Mouse (Mus musculus) spleen, adult 2 months (tissue): Measurements from ENCODE around the gene Adgra3. TPM values are rescaled to one million over a fixed set of nuclear protein-coding genes. Genes with fewer than 3 reads are reported as not detected.

ENCODE experiments used
- DNase-seq, 2 experiments: peaks; one replicate each; pipeline versions ENCODE4 v3.0.0 to v3.0.0-alpha.2; 2012 to 2021; ENCODE audit warnings: low spot score in 2 of 2, low read depth in 1 of 2
- H3K27ac ChIP-seq: fragments of 200-500 bp; 2 replicates; pipeline ENCODE4 v1.5.1; 2012; ENCODE audit warnings: low read length, inconsistent platforms; ENCODE audit not compliant: insufficient read depth
- H3K27me3 ChIP-seq: fragments of 200-500 bp; 2 replicates; pipeline ENCODE4 v1.6.1; 2012; ENCODE audit warnings: mild to moderate bottlenecking, moderate library complexity, low read length, inconsistent platforms; ENCODE audit not compliant: control insufficient read depth, insufficient read depth
- H3K36me3 ChIP-seq: fragments of 200-500 bp; 2 replicates; pipeline ENCODE4 v1.6.1; 2012; ENCODE audit warnings: mild to moderate bottlenecking, low read length, inconsistent platforms; ENCODE audit not compliant: control insufficient read depth, insufficient read depth
- H3K4me1 ChIP-seq: fragments of 200-500 bp; 2 replicates; pipeline ENCODE4 v1.6.1; 2011; ENCODE audit warnings: inconsistent platforms; ENCODE audit not compliant: control insufficient read depth, insufficient read depth, insufficient read length
- H3K4me3 ChIP-seq: fragments of 200-500 bp; 2 replicates; pipeline ENCODE4 v1.5.1; 2011; ENCODE audit warnings: mild to moderate bottlenecking, inconsistent platforms; ENCODE audit not compliant: insufficient read depth, insufficient read length; ENCODE audit errors: extremely low read depth
- CTCF ChIP-seq: fragments of 200-500 bp; IDR thresholded peaks from 2 replicates; pipeline ENCODE4 v1.5.1; 2011; ENCODE audit warnings: mild to moderate bottlenecking, inconsistent platforms; ENCODE audit not compliant: insufficient read depth, insufficient read length, insufficient replicate concordance; ENCODE audit errors: extremely low read depth
- POLR2A ChIP-seq: fragments of 200-500 bp; IDR thresholded peaks from 2 replicates; pipeline ENCODE4 v1.6.1; 2011; ENCODE audit warnings: low read depth, low read length, inconsistent platforms
- WGBS: fragments of 180-500 bp; shearing (Covaris S2); methylation state at CpG from one replicate; pipeline ENCODE4 v1.1.7; 2018; 5-methylcytosine and 5-hydroxymethylcytosine counted together
- polyA plus RNA-seq: library from polyadenylated mRNA; depleted of rRNA; stranded (reverse); fragments of >200 nt; gene quantifications from 2 replicates; pipeline ENCODE4 v1.2.3, GENCODE M21; 2012

Gene Adgra3
- polyA plus RNA-seq, 1 experiment, result 9.2 TPM

DNA sequence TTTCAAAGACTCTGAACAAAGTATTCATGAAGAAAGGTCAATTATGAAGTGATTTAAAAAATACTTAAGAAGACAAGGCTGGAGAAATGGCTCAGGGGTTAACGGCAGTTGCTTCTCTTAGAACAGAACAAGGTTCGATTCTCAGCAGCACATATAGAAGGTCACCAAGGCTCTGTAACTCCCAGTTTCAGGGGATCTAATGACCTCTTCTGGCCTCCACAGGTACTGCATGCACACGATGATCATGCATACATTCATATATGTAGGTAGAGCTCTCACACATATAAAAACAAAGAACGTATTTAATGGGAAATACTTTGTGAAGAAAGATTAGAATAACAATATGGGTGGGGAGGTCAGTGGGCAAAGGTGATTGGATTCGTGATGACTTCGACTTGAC lies 56.5 kb downstream of the Adgra3 start:
- H3K27me3 ChIP-seq, result no peaks in the 10 kb centered on the region
- H3K36me3 ChIP-seq, result no peaks in the 10 kb centered on the region
- no peak overlapping the region for H3K4me3 ChIP-seq
- no peak overlapping the region for H3K27ac ChIP-seq
- no peak for DNase-seq
- TF ChIP-seq POLR2A (no peak), CTCF (no peak)
- H3K4me1 ChIP-seq, result no peaks in the 10 kb centered on the region
- 86% methylated on average over 6 of the region's 6 CpGs for WGBS

DNA sequence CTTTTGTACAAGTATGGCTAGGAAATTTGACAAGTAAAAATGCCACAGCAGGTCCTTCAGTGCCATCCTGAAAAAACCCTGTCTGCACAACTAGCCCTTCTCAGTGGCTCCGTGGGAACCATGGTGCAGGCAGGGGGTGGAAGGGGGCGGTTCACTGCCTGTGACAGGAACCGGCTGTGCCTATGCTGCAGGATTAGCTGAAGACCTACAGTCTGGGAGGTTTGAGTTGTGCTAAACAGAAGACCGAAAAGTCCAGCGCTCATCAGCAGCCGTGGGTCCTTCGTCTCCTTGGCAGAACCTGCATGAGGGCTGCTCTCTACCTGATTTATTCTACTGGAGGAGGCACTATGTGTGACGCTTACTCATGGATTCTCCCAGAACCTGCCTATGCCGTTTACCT lies 59.0 kb downstream of the Adgra3 start:
- Histone ChIP-seq H3K4me1 (no peaks in the 10 kb centered on the region), H3K36me3 (no peaks in the 10 kb centered on the region), H3K27me3 (no peaks in the 10 kb centered on the region), H3K27ac (no peak overlapping the region), H3K4me3 (no peak overlapping the region)
- WGBS, result 89% methylated on average over 9 of the region's 9 CpGs
- no peak for DNase-seq
- TF ChIP-seq POLR2A (no peak), CTCF (no peak)

DNA sequence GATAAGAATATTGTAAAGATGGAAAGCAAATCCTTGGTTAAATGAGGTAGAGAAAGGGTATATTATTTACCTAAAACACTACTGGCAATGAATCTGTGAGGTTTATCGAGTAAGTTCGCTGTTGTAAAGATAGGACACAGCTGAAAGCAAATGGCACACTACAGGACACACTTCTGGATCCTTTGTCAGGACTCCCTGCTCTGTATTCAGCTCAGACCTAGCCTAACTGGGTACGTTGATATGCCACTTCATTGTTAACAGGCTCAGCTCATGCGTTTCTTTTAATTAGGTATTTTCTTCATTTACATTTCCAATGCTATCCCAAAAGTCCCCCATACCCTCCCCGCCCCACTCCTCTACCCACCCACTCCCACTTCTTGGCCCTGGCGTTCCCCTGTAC lies 61.8 kb downstream of the Adgra3 start:
- DNase-seq, result no peak
- TF ChIP-seq CTCF (no peak), POLR2A (no peak)
- H3K4me3 ChIP-seq, result no peak overlapping the region
- no peaks in the 10 kb centered on the region for H3K4me1 ChIP-seq
- no peak overlapping the region for H3K27ac ChIP-seq
- H3K27me3 ChIP-seq, result no peaks in the 10 kb centered on the region
- 95% methylated on average over 6 of the region's 6 CpGs for WGBS
- H3K36me3 ChIP-seq, result no peaks in the 10 kb centered on the region

DNA sequence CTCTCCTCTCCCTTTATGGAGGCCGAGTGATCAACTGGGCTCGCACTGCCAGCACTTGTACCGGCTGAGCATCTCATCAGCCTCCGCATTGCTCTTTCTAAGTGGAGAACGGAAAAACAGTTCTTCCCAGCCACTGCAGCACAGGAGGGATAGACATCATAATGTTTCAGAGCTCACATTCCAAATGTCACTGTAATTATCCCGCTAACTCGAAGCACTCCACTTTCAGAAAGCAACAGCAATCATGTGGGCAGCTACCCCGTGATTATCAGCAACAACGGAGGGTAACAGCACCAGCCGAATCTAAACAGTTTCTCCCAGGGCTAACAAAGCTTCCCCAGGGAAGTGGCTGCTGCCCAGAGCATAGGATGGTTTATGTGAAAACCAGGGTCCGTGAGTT lies 62.3 kb downstream of the Adgra3 start:
- no peak overlapping the region for H3K27ac ChIP-seq
- TF ChIP-seq POLR2A (no peak), CTCF (no peak)
- H3K4me3 ChIP-seq, result no peak overlapping the region
- H3K27me3 ChIP-seq, result no peaks in the 10 kb centered on the region
- WGBS, result 91% methylated on average over 11 of the region's 11 CpGs
- no peaks in the 10 kb centered on the region for H3K4me1 ChIP-seq
- no peak for DNase-seq
- no peaks in the 10 kb centered on the region for H3K36me3 ChIP-seq

DNA sequence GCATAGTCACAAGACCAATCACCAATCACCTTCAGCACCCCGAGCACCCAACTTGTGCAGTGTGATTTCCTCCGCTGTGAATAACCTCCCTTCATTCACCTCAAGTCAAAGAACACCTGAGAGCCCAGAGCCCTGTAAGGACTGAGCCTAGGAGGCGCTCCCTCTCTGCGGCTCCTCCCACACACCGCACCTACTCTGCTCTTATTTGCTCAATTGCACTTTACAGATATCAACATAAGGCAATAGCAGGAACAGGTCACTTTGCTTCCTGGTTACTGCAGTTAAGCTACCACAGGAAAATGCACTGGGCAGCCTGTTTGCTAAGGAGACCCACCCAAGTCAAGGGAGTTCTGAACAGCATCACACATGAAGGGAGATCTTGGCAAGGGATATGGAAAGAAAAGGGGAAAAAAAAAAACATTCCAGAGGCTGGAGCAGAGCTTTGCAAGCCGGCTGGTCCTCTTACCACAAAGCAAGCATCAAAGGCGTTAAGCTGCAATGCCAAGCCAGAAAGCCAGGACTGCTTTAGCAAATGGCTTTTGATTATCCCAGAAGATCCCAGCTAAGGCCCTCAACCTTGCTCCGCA lies 68.0 kb downstream of the Adgra3 start:
- no peaks in the 10 kb centered on the region for H3K27me3 ChIP-seq
- H3K4me3 ChIP-seq, result no peak overlapping the region
- TF ChIP-seq CTCF (no peak), POLR2A (no peak)
- no peaks in the 10 kb centered on the region for H3K36me3 ChIP-seq
- H3K4me1 ChIP-seq, result no peaks in the 10 kb centered on the region
- 85% methylated on average over 8 of the region's 8 CpGs for WGBS
- DNase-seq, result no peak
- H3K27ac ChIP-seq, result no peak overlapping the region

DNA sequence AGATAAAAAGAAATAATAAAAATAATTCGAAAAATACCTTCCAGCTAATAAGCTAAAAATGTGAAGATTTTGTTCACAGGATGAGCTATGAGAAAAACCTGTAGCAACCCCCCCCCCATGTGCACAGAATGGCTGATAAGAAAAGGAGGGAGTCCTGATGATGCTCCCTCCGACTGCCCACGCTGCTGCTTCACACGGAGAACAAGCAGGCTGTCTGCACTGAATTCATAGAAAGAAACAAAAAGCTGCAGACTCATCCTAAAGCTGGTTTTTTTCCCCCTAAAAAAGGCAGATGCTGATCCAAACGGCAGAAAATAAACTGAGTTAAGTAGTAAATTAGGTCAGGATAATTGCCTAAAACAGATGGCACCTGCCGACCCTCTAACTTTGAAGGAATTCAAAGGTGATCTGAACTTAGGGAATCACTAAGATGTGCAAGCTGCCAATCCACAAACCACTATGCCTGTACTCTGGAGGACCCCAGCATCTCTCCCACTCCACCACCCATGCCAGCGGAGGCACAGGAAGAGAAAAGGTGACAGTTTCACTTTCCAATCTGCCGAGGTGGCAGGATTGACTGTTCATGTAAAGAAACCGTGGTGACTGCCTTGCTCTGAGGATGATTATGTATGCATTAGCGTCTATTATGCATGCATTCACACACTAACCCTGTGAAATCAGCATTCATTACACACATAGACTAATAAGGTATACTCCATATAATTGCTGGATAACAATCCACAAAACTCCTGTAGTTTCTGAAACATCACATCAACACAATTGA lies 70.6 kb downstream of the Adgra3 start:
- Histone ChIP-seq H3K36me3 (no peaks in the 10 kb centered on the region), H3K4me1 (no peaks in the 10 kb centered on the region), H3K27ac (no peak overlapping the region), H3K4me3 (no peak overlapping the region), H3K27me3 (no peaks in the 10 kb centered on the region)
- TF ChIP-seq CTCF (no peak), POLR2A (no peak)
- no peak for DNase-seq
- WGBS, result 70% methylated on average over 10 of the region's 10 CpGs

DNA sequence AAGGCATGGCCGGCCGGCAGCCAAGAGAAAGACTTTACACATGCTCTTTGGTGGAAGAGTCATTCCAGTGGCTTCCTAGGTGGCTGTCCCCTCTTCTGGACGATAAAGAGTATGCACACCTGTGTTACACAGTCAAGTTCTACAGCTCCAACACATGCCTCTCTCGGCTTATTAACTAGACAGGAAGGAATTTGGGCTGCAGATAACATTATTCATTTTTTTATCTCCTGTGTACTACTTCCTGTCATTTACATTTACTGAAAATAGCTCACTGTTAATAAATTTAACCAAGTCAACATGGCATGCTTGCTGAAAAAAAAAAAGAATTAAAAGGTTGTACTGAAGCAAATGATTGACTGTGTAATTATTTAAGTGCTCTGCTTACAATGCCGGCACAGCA lies 78.1 kb downstream of the Adgra3 start:
- 38% methylated on average over 5 of the region's 5 CpGs for WGBS
- no peak overlapping the region for H3K4me3 ChIP-seq
- H3K27me3 ChIP-seq, result no peaks in the 10 kb centered on the region
- H3K36me3 ChIP-seq, result no peaks in the 10 kb centered on the region
- H3K4me1 ChIP-seq, result no peaks in the 10 kb centered on the region
- TF ChIP-seq CTCF (no peak), POLR2A (no peak)
- no peak overlapping the region for H3K27ac ChIP-seq
- DNase-seq, result no peak
